Mouse (Mus musculus) kidney, adult 2 months (tissue): ENCODE data around the gene Ociad2. TPM values are rescaled to one million over a fixed set of nuclear protein-coding genes. Genes with fewer than 3 reads are reported as not detected.

Experiments used
- DNase-seq: peaks from one replicate; pipeline ENCODE4 v3.0.0; 2021
- H3K27ac ChIP-seq: fragments of 200-500 bp; 2 replicates; pipeline ENCODE4 v1.5.1; 2012; ENCODE audit warnings: low read depth, low read length, control low read depth, inconsistent platforms; ENCODE audit not compliant: insufficient read depth
- H3K27me3 ChIP-seq: fragments of 200-500 bp; replicated peaks from 2 replicates; pipeline ENCODE4 v1.6.1; 2012; ENCODE audit warnings: mild to moderate bottlenecking, moderate library complexity, low read length, inconsistent platforms; ENCODE audit not compliant: control insufficient read depth, insufficient read depth
- H3K36me3 ChIP-seq: fragments of 200-500 bp; 2 replicates; pipeline ENCODE4 v1.6.1; 2012; ENCODE audit warnings: mild to moderate bottlenecking, moderate library complexity, low read length, inconsistent platforms; ENCODE audit not compliant: control insufficient read depth, insufficient read depth
- H3K4me1 ChIP-seq: fragments of 200-500 bp; 2 replicates; pipeline ENCODE4 v1.6.1; 2011; ENCODE audit warnings: low read length; ENCODE audit not compliant: control insufficient read depth, insufficient read depth
- H3K4me3 ChIP-seq: fragments of 200-500 bp; 2 replicates; pipeline ENCODE4 v1.5.1; 2011; ENCODE audit warnings: mild to moderate bottlenecking, low read depth, low read length, control low read depth; ENCODE audit not compliant: insufficient read depth
- CTCF ChIP-seq: fragments of 200-500 bp; conservative IDR thresholded peaks from 2 replicates; pipeline ENCODE4 v1.5.1; 2011; ENCODE audit warnings: low read depth, mild to moderate bottlenecking, control low read depth, low read length, moderate library complexity, mixed read lengths; ENCODE audit not compliant: insufficient read depth, insufficient read length
- POLR2A ChIP-seq: fragments of 200-500 bp; IDR thresholded peaks from one replicate; pipeline ENCODE4 v1.6.1; 2011; ENCODE audit warnings: low read depth, low read length, control low read depth
- WGBS: fragments of 180-500 bp; shearing (Covaris S2); methylation state at CpG from one replicate; pipeline ENCODE4 v1.1.7; 2018; 5-methylcytosine and 5-hydroxymethylcytosine counted together
- polyA plus RNA-seq: library from polyadenylated mRNA; depleted of rRNA; stranded (reverse); fragments of >200 nt; gene quantifications from 2 replicates; pipeline ENCODE4 v1.2.3, GENCODE M21; 2012

The Ociad2 gene
- polyA plus RNA-seq, 1 experiment = 3.5 TPM

GRCm38 (mm10) chr5:73319306-73319705 is 21.5 kb downstream of the Ociad2 start:
- no peaks in the 10 kb centered on the region for H3K36me3 ChIP-seq
- no peak overlapping the region for H3K4me3 ChIP-seq
- 93% methylated on average over 5 of the region's 5 CpGs for WGBS
- no peaks in the 10 kb centered on the region for H3K4me1 ChIP-seq
- no peaks in the 10 kb centered on the region; the same call in 1 of the 2 replicates for H3K27me3 ChIP-seq
- no peak for DNase-seq
- H3K27ac ChIP-seq = no peak overlapping the region
- TF ChIP-seq POLR2A (no peak), CTCF (no peak)

- Histone ChIP-seq H3K27ac (no peak overlapping the region), H3K4me1 (no peaks in the 10 kb centered on the region), H3K27me3 (no peaks in the 10 kb centered on the region; the same call in 1 of the 2 replicates), H3K4me3 (no peak overlapping the region), H3K36me3 (peaks cover 13% of the 10 kb centered on the region)
- 98% methylated on average over 2 of the region's 2 CpGs for WGBS
- no peak for DNase-seq
- TF ChIP-seq POLR2A (no peak), CTCF (no peak)
These were observed 26.2 kb downstream of the Ociad2 start for GRCm38 (mm10) chr5:73314654-73315053.

- no peak for DNase-seq
- 88% methylated on average over 10 of the region's 10 CpGs for WGBS
- Histone ChIP-seq H3K36me3 (peaks cover 15% of the 10 kb centered on the region), H3K27me3 (no peaks in the 10 kb centered on the region; the same call in 1 of the 2 replicates), H3K4me1 (no peaks in the 10 kb centered on the region), H3K4me3 (no peak overlapping the region), H3K27ac (no peak overlapping the region)
- TF ChIP-seq CTCF = no peak
These were observed 27.2 kb downstream of the Ociad2 start for GRCm38 (mm10) chr5:73313591-73313990.

- 88% methylated on average over 5 of the region's 5 CpGs for WGBS
- no peak for TF ChIP-seq POLR2A
- TF ChIP-seq CTCF = no peak
- Histone ChIP-seq H3K36me3 (peaks cover 26% of the 10 kb centered on the region), H3K27me3 (no peaks in the 10 kb centered on the region; the same call in 1 of the 2 replicates), H3K4me3 (no peak overlapping the region), H3K4me1 (no peaks in the 10 kb centered on the region), H3K27ac (no peak overlapping the region)
- no peak for DNase-seq
These were observed 29.4 kb downstream of the Ociad2 start for GRCm38 (mm10) chr5:73311458-73311857.

GRCm38 (mm10) chr5:73310401-73310800 is 30.4 kb downstream of the Ociad2 start:
- WGBS = 92% methylated on average over 1 of the region's 1 CpGs
- TF ChIP-seq CTCF (no peak), POLR2A (no peak)
- H3K36me3 ChIP-seq = peaks cover 28% of the 10 kb centered on the region
- H3K4me3 ChIP-seq = no peak overlapping the region
- H3K4me1 ChIP-seq = no peaks in the 10 kb centered on the region
- no peak overlapping the region for H3K27ac ChIP-seq
- H3K27me3 ChIP-seq = no peaks in the 10 kb centered on the region; the same call in 1 of the 2 replicates
- DNase-seq = no peak

- no peak overlapping the region for H3K4me3 ChIP-seq
- no peaks in the 10 kb centered on the region; the same call in 1 of the 2 replicates for H3K27me3 ChIP-seq
- H3K4me1 ChIP-seq = no peaks in the 10 kb centered on the region
- 86% methylated on average over 4 of the region's 4 CpGs for WGBS
- no peak overlapping the region for H3K27ac ChIP-seq
- H3K36me3 ChIP-seq = peaks cover 30% of the 10 kb centered on the region
- DNase-seq = no peak
- TF ChIP-seq POLR2A (no peak), CTCF (no peak)
These were observed 31.3 kb downstream of the Ociad2 start for GRCm38 (mm10) chr5:73309496-73309895.

- no peak overlapping the region for H3K27ac ChIP-seq
- no peak overlapping the region for H3K4me3 ChIP-seq
- DNase-seq = no peak
- TF ChIP-seq CTCF = no peak
- TF ChIP-seq POLR2A = no peak
- no peaks in the 10 kb centered on the region for H3K4me1 ChIP-seq
- H3K27me3 ChIP-seq = no peaks in the 10 kb centered on the region; the same call in 1 of the 2 replicates
- H3K36me3 ChIP-seq = peaks cover 26% of the 10 kb centered on the region
- 88% methylated on average over 3 of the region's 3 CpGs for WGBS
These were observed 33.5 kb downstream of the Ociad2 start for GRCm38 (mm10) chr5:73307297-73307696.
